Mouse (Mus musculus) hindbrain, embryonic 16.5 days (tissue): Measurements from ENCODE around the gene Hadh. TPM values are rescaled to one million over a fixed set of nuclear protein-coding genes. Genes with fewer than 3 reads are reported as not detected.

Source experiments
- ATAC-seq: fragments of 200-750 bp; cut with Nextera tagmentation; 2 replicates; pipeline ENCODE4 v1.8.0; 2017; ENCODE audit warnings: moderate TSS enrichment, moderate library complexity
- H3K27ac ChIP-seq: fragments of 300-500 bp; sonication (generic); 2 replicates; pipeline ENCODE4 v1.5.1; 2014; ENCODE audit warnings: low read depth, mild to moderate bottlenecking, control low read depth, low read length, moderate library complexity
- H3K27me3 ChIP-seq: fragments of 300-500 bp; sonication (generic); replicated peaks from 2 replicates; pipeline ENCODE4 v1.6.1; 2014; ENCODE audit warnings: low read length; ENCODE audit not compliant: control insufficient read depth, insufficient read depth
- H3K36me3 ChIP-seq: fragments of 300-500 bp; sonication (generic); 2 replicates; pipeline ENCODE4 v1.6.1; 2014; ENCODE audit warnings: mild to moderate bottlenecking, low read length, moderate library complexity, mixed read lengths; ENCODE audit not compliant: control insufficient read depth, insufficient read depth
- H3K4me1 ChIP-seq: fragments of 300-500 bp; sonication (generic); 2 replicates; pipeline ENCODE4 v1.6.1; 2014; ENCODE audit warnings: low read depth, low read length; ENCODE audit not compliant: control insufficient read depth, insufficient read depth
- H3K4me2 ChIP-seq: fragments of 300-500 bp; sonication (generic); 2 replicates; pipeline ENCODE4 v1.6.1; 2014; ENCODE audit warnings: mild to moderate bottlenecking, low read length, control low read depth, moderate library complexity
- H3K4me3 ChIP-seq: fragments of 300-500 bp; sonication (generic); 2 replicates; pipeline ENCODE4 v1.5.1; 2014; ENCODE audit warnings: mild to moderate bottlenecking, low read length, control low read depth, moderate library complexity
- H3K9ac ChIP-seq: fragments of 300-500 bp; sonication (generic); 2 replicates; pipeline ENCODE4 v1.6.1; 2014; ENCODE audit warnings: low read depth, mild to moderate bottlenecking, control low read depth, low read length, moderate library complexity
- H3K9me3 ChIP-seq: fragments of 300-500 bp; sonication (generic); 2 replicates; pipeline ENCODE4 v1.6.1; 2014; ENCODE audit warnings: mild to moderate bottlenecking, low read length, moderate library complexity; ENCODE audit not compliant: control insufficient read depth
- WGBS: fragments of 180-500 bp; shearing (Covaris S2); extraction: QIAGEN DNeasy Blood & Tissue Kit; methylation state at CpG from one replicate; pipeline ENCODE4 v1.1.7; 2014; 5-methylcytosine and 5-hydroxymethylcytosine counted together
- polyA plus RNA-seq: library from polyadenylated mRNA; unstranded; fragments of >200 nt; fragmentation: Nextera tagmentation; extraction: Ambion mirVana; gene quantifications from 2 replicates; pipeline ENCODE4 v1.2.1, GENCODE M21; 2015

The Hadh gene
- polyA plus RNA-seq, 1 experiment from 2014 or later, result 26.1 TPM

DNA sequence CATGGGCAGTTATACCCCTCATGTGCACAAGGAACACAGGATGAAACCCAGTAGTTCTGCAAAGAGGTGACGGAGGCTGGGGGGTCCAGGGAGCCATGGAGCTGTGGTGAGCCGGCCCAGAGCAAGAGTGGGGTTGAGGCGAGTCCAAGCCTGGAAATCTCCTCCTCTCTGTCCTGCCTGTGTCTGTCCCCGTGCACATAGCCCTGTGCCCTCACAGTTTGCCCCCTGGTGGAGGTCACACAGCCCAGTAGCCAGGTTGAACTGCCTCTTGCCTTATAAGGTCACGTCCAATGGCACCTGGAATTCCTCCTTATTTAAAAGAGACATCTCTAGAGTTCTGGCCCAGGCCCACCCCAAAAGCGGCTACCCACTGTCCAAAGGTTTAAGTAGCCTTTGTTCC, 24.5 kb downstream of the Hadh start:
- ATAC-seq, result no peak
- Histone ChIP-seq H3K27me3 (no peaks in the 10 kb centered on the region), H3K4me1 (no peaks in the 10 kb centered on the region), H3K27ac (no peak overlapping the region), H3K9ac (no peak overlapping the region), H3K36me3 (no peaks in the 10 kb centered on the region), H3K4me2 (no peak overlapping the region), H3K4me3 (no peak overlapping the region), H3K9me3 (no peaks in the 10 kb centered on the region)
- 81% methylated on average over 6 of the region's 6 CpGs for WGBS

DNA sequence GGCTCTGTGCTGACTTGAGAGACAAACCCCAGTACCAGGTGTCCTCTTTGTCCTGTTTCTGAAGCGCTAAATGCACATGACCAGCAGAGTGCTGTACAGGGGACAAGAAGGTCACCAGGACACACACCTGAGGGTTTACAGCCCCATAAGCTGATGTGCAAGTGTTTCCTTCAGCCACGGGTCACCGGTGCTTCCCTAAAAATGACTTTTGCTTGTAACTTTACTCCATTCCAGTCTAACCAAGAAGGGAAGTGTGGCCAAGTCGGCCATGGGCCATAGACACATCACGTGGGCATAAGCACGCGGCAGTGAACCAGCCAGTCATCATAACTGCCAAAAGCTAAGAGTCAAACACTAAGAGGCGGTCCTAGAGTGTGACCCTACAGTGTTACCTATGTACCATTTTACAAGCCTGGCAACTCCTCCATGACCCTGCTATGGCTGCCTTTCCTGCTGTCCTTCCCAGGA, 25.3 kb downstream of the Hadh start:
- Histone ChIP-seq H3K27ac (no peak overlapping the region), H3K4me3 (no peak overlapping the region), H3K4me1 (no peaks in the 10 kb centered on the region), H3K9me3 (no peaks in the 10 kb centered on the region), H3K4me2 (no peak overlapping the region), H3K9ac (no peak overlapping the region), H3K36me3 (no peaks in the 10 kb centered on the region), H3K27me3 (no peaks in the 10 kb centered on the region)
- WGBS, result 94% methylated on average over 8 of the region's 8 CpGs
- ATAC-seq, result no peak

DNA sequence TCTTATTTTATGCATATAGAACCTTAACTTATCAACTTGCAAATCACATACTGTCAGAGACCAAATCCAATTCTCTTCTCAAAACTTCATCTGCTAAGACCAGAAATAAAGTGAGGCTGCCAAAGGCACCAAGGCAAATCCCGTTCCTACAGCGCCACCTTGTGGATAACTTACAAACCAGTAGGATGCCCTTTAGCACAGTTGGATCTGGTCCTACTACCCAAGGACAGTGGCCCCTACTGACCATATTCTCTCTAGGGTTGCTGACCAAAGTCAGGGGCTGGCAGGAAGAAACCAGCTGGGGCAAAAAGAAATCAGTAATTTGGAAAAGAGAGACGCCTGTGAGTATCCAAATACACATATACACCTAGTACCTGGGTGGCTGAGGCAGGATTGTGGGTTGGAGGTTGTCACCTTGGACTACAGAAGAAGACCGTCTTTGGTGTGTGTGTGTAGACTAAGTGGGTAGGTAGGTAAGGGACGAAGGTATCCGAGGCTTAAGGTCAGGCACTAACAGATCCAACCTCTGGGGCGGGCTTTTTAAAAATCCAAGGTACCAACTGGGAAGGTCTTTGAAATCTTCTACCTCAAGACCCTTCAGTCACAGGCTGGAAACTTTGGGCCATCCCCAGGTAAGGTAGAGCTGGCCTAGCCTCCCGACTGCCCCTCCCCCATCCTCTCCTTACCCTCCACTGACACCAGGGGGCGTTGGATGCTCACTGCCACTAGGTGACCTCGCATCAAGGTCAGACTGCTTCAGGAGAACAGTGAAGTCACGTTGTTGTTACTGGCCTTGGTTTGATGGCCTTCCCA, 25.9 kb downstream of the Hadh start:
- 56% methylated on average over 11 of the region's 11 CpGs for WGBS
- Histone ChIP-seq H3K9ac (no peak overlapping the region), H3K4me2 (no peak overlapping the region), H3K9me3 (no peaks in the 10 kb centered on the region), H3K27ac (no peak overlapping the region), H3K4me3 (no peak overlapping the region), H3K27me3 (no peaks in the 10 kb centered on the region), H3K36me3 (no peaks in the 10 kb centered on the region), H3K4me1 (no peaks in the 10 kb centered on the region)
- peak; percentile 75 for ATAC-seq

DNA sequence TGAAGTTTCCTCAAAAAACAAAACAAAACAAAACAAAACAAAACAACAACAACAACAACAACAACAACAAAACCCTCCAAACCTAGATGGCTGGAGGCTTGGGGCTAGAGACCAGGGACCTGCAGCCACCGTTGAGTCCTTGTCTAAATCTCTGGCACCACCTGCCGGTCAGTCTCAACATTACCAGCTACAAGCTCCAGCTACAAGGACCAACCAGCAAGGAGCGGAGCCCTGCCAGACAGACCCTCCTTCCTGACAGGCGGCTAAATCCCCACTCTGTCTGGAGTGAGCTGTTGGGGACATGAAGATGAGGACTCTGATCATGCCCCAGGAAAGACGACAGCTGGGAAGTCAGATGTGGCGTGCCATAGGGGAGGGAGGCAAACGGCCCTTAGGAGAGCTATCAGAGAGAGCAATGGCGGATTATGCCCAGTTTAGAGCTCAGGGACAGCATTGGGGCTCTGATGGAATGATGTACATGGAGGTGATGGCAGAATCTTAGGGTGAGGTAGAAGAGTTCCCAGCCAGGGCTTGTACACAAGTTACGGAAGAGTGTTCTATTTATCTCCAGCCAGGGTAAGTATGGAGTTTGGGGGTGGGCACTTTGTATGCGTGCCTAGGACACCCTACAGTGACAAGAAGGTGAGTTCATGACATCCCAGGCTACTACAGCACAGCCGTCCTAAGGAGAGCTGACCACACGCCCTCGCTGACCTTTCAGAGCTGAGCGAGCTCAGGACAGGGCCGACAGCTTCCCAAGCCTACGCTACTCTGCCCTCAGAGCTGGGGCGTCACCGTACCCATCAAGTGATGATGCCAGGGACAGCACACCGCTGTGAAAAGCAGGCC, 33.9 kb downstream of the Hadh start:
- Histone ChIP-seq H3K9me3 (no peaks in the 10 kb centered on the region), H3K27ac (no peak overlapping the region), H3K4me1 (no peaks in the 10 kb centered on the region), H3K4me3 (no peak overlapping the region), H3K9ac (peak overlapping the region; percentile 19), H3K4me2 (peak overlapping the region; percentile 43), H3K36me3 (no peaks in the 10 kb centered on the region), H3K27me3 (no peaks in the 10 kb centered on the region)
- WGBS, result 62% methylated on average over 19 of the region's 19 CpGs
- ATAC-seq, result peak; percentile 94

DNA sequence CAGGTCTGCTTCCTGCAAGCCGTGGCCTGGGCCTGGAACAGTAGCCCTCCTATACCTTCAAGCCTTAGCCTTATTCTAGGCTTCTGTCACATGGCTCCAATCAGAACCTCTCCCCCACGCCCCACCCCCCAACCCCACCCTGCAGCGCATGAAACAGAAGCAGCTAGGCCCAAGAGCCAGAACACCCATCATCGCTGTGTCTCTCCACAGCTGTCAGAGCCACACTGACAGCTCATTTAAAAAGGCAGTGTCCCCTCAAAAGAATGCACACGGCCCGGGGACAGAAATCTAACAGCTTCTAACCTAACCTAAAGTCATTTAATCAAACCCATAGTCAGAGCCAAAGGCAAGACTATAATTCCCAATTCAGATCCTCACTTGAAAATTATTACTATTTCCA, 34.8 kb downstream of the Hadh start:
- Histone ChIP-seq H3K9ac (no peak overlapping the region), H3K27ac (no peak overlapping the region), H3K9me3 (no peaks in the 10 kb centered on the region), H3K4me1 (no peaks in the 10 kb centered on the region), H3K36me3 (no peaks in the 10 kb centered on the region), H3K4me3 (no peak overlapping the region), H3K4me2 (no peak overlapping the region), H3K27me3 (no peaks in the 10 kb centered on the region)
- no peak for ATAC-seq
- WGBS, result 78% methylated on average over 6 of the region's 6 CpGs

DNA sequence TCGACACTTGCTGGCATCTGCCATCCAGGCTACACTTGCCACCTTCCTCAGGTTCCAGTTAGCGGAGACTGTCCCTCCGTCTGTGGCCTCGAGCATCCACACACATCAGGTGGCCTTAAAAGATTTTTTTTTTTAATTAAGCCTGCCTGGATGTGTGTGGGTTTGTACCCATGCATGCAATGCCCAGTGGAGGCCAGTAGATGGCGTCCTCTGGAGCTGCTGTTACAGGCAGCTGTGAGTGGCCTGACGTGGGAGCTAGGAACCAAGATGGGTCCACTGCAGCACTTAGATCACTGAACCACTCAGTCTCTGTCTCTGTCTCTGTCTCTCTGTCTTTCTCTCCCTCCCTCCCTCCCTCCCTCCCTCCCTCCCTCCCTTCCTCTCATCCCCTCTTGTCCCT, 43.8 kb downstream of the Hadh start:
- Histone ChIP-seq H3K9me3 (no peaks in the 10 kb centered on the region), H3K27ac (no peak overlapping the region), H3K4me1 (no peaks in the 10 kb centered on the region), H3K27me3 (no peaks in the 10 kb centered on the region), H3K36me3 (no peaks in the 10 kb centered on the region), H3K4me2 (no peak overlapping the region), H3K4me3 (no peak overlapping the region), H3K9ac (no peak overlapping the region)
- WGBS, result 81% methylated on average over 6 of the region's 6 CpGs
- no peak for ATAC-seq

DNA sequence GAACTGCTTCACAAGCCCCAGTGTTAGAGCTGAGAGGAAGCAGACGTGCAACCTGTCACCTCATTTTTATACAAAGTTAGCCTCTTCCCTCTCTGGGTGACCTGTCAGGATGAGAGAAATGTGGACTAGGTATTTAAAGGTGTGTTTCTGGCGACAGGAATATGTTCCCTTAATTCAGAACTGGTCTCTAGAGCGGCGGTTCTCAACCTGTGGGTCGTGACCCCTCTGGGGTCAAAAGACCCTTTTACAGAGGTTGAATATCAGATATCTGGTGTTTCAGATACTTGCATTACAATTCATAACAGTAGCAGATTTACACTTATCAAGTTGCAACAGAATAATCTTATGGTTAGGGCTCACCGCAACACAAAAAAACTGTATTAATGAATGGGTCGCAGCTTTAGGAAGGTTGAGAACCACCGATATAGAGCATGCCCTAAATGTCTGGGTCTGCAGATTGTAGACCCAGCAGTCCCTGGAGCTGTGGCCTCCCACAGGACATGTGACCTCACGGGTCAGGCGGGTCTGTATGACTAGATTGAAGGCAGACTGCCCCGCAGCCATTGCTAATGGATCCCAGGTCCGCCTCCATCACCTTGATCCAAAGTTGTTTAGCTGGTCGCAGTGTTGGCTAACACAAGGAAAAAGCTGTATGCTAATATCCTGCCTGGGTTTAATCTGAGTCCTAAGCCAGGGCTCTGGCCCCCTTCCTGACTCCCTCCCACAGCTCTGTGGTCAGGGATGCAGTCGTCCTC, 53.1 kb downstream of the Hadh start:
- no peaks in the 10 kb centered on the region for H3K4me1 ChIP-seq
- ATAC-seq, result no peak
- WGBS, result 94% methylated on average over 14 of the region's 14 CpGs

DNA sequence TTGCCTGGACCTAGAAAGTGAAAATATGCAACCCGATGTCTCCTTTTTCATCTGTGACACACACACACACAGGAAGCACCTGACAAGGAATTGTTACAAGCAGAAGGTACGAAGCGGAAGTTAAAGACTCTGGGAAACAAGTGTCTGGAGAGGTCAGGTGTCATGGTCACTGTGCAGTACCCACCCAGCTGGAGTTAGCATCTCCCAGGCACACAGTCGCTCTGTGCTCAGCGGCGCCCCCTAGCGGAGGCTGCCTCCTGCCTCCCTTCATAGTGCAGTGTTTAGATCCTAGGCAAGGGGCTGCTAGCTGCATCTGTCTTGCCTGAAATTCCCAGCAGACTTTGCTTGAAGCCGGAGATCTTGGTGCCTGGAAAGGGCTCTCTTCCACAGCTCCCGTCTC, 57.1 kb downstream of the Hadh start:
- Histone ChIP-seq H3K27ac (no peak overlapping the region), H3K9me3 (no peaks in the 10 kb centered on the region), H3K4me2 (no peak overlapping the region), H3K36me3 (no peaks in the 10 kb centered on the region), H3K27me3 (no peaks in the 10 kb centered on the region), H3K4me1 (no peaks in the 10 kb centered on the region), H3K9ac (no peak overlapping the region), H3K4me3 (no peak overlapping the region)
- ATAC-seq, result no peak
- 67% methylated on average over 9 of the region's 9 CpGs for WGBS

More for the DNA sequence above, 53.1 kb downstream of the Hadh start:
- no peaks in the 10 kb centered on the region for H3K36me3 ChIP-seq
- H3K4me3 ChIP-seq, result no peak overlapping the region
- H3K27ac ChIP-seq, result no peak overlapping the region
- H3K9ac ChIP-seq, result no peak overlapping the region
- no peak overlapping the region for H3K4me2 ChIP-seq
- H3K9me3 ChIP-seq, result no peaks in the 10 kb centered on the region
- H3K27me3 ChIP-seq, result no peaks in the 10 kb centered on the region
